Mouse (Mus musculus) testis, adult 2 months (tissue): ENCODE measurements around the gene Mtfmt.

Experiments
- CTCF ChIP-seq: fragments of 200-500 bp; IDR thresholded peaks from 2 replicates; pipeline ENCODE4 v1.5.1; 2012; ENCODE audit warnings: low read depth, mild to moderate bottlenecking, inconsistent platforms, low read length, moderate library complexity; ENCODE audit not compliant: control insufficient read depth, insufficient read depth, insufficient replicate concordance
- POLR2A ChIP-seq: fragments of 200-500 bp; IDR thresholded peaks from 2 replicates; pipeline ENCODE4 v1.6.1; 2012; ENCODE audit warnings: low read depth, mild to moderate bottlenecking, inconsistent platforms, low read length, moderate library complexity; ENCODE audit not compliant: control insufficient read depth

DNA sequence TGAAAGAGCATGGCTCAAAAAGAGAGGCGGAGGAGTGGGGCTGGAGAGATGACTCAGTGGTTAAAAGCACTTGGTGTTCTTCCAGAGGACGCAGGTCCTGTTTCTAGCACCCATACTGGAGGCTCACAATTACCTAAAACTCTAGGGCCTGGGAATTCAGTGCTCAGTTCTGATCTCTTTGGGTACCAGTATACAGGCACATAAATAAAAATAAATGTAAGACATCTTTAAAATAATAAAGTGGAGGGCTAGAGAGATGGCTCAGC lies 30.5 kb upstream of the Mtfmt start:
- no peak for TF ChIP-seq POLR2A
- no peak for TF ChIP-seq CTCF
